Mouse (Mus musculus): ENCODE data around the gene Gm17387. TPM values are rescaled to one million over a fixed set of nuclear protein-coding genes. Genes with fewer than 3 reads are reported as not detected.
"Not testable (repeated sequence)": the region's sequence is repeated elsewhere in the genome, so short reads cannot be mapped to it uniquely, and the experiment has no call there.

Gene Gm17387
- total RNA-seq, 2 experiments from 2014 or later = not detected

DNA sequence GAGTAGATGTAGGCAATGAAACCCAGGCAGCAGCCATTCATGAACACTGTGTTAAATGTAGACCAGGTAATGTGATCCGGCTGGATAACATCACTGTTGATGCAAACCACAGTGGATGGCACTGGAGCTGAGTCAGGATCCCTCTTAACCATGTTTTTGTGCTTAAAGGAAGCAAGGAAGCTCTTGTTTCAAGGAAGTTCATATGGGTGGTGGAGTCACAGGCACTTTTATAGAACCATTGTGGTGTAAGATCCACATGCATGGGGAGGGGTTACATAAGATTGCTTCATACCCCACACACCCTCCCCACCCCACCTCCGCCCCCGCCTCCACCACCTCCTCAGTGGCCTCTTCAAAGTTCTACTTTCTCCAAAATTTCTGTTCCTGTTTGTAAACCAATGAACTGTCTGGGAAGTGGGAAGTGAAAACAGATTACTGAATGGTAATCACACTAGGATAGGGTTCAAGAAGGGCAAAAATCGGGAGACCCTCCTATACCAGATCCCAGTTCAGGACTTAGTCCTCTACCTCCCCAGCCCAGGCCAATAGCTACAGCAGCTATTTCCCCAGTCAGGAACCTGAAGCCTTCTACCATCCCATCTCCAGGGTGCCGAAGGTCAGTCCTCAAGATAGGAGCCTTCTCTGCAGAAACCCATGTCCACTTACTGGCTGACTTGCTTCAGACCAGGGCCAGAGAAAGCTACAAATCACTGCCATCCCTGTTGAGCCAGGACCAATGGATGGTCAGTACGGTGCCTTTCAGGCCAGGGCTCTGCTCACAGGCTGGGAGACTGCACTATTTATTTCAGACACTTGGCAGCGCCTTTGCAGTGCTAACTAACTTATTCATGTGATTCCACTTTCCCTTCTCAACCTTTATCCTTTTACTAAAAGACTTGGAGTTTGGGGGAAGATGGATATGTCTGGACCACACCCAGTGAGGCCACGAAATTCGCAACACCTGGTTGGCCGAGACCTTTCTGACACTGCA, 11.9 kb upstream of the Gm17387 start:
- DNase-seq (ENCODE audit: low spot score in 2 of 2) = no peak

DNA sequence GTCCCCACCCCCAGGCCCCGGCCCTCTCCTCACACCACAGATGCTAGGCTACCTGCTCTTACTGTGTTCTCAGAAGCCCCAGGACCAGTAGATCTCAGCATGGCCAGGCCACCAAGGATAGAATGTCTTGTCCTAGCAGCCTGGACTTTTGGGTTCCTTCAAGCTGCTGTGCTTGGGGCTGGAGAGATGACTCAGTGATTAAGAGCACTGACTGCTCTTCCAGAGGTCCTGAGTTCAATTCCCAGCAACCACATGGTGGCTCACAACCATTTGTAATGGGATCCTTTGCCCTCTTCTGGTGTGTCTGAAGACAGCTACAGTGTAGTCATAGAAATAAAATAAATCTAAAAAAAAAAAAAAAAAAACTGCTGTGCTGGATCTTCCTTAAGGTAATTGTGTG, 11.1 kb upstream of the Gm17387 start, which contains the start of gene Ifitm6:
Gene Ifitm6, minus strand, starts transcription at position 101 of the 400 bp plus-strand sequence.
- not testable (repeated sequence) for DNase-seq (ENCODE audit: low spot score in 2 of 2)

DNA sequence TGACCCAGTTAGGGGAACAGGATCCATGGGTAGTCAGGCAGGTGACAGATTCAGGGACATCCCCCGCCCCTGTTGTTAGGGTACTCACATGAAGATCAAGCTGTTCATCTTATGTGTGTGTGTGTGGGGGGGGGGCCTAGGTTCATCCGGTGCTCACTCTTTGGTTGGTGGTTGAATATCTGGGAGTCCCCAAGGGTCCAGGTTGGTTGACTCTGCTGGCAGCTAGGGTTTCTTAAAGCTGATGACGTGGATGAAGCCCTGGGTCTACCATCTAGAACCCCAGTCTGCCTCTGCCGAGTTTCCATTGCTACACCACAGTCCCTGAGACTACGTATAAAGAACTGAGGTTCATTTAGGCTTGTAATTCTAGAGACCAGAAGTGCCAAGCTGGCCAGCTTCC, 9.9 kb upstream of the Gm17387 start:
- DNase-seq (ENCODE audit: low spot score in 2 of 2) = no peak

DNA sequence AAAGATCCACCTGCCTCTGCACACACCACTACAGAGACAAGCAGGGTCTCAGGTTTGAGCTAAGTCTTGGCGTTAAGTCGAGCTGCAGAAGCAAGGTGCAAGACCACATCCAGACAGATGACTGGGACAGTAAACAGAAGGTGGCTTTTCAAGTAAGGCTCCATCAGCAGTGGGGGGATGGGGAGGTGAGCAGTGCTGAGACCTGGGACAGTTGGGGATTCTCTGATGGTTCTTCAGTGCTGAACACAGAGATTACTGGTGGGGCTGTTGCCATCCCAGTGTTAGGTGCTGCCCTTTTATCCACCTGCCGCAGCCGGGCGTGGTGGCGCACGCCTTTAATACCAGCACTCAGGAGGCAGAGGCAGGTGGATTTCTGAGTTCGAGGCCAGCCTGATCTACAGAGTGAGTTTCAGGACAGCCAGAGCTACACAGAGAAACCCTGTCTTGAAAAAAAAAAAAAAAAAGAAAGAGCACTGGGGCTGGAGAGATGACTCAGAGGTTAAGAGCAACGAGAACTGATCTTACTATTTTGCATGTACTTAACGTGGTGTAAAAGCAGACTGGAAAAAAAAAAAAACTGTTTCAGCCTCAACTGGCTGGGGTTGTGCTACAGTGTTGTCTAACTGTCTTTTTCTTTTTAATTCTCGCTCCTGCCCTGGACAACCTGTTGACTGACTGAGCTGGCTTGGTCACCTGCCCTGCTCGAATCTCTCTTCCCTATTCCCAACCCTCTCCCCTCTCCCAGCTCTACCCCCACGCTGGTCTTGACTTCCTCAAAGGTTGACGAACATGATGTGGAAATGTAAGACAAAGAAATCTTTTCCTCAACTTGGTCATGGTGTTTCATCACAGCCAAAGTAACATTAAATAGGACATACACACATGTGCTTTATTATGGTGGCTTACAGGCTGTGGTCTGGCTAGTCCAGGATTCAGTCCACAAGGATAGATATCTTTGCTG, 7.2 kb upstream of the Gm17387 start:
- DNase-seq (ENCODE audit: low spot score in 2 of 2) = no peak

DNA sequence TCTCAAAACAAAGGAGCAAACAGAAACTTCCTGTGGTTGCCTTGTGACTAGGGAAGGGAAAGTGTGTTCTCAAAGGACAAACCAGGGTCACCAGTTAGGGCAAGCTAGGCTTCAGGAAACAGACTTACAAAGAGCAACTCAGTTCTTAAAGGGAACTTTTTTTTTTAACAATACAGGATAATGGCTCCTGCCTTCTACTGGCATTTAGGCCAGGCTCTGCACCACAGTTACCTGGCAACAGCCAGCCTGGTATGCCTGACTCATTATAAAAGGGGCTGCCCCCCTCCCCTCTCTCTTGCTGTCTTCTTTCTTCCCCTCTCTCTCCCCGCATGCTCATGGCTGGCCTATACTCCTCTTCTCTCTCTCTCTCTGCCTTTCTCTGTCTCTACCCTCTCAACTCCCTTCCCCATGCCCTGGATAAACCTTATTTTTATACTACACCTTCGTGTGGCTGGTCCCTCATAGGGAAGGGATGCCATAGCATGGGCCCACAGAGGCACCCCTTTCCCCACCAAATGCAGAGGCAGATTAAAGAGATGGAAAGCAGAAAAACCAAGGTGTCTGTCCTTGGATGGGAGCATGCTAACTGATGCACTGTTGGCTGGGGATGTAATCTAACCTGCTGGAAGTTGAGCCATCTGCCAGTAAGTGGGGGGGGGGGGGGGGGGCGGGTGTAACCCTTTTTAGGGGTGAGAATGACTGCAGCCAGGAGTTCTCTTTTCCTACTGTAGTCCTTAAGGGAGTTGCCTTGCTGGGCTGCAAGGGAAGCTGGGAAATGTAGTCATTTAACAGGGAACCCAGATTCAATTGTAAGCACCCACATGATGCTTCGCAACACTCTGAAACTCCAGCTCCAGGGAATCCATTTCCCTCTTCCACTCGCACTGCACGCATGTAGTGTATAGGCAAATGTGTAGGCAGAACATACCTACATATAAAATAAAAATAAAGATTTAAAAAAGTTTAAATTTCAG, 3.8 kb upstream of the Gm17387 start:
- DNase-seq (ENCODE audit: low spot score in 2 of 2) = no peak

DNA sequence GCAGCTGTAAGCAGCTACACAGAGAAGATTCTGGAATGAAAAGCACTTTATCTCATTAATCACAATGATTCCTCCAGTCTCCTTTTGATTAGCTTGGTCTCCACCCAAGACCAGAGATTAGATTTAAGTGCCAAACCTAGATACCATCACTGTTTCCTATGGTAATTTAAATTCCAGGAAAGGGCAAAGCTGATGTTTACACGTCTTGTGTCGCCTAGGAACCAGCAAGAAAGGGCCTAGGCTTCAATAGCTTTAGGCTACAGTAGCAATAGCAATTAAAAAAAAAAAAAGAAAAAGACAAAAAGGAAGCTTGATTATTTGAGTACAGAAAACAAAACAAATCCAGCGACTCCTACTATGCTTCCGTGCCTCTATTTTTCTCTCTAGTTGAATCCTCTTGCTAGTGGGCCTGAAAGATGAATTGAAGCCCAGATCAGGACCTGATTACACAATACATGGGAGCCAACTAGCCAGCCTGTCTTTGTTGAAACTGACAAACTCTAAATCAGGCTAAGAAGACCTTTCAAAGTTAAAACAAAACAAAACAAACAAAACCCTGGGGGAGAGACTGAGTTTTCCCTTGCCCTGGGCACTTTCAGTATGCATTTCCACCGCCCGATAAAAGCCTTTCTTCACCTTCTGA, 2.7 kb upstream of the Gm17387 start:
- DNase-seq (ENCODE audit: low spot score in 2 of 2) = no peak

DNA sequence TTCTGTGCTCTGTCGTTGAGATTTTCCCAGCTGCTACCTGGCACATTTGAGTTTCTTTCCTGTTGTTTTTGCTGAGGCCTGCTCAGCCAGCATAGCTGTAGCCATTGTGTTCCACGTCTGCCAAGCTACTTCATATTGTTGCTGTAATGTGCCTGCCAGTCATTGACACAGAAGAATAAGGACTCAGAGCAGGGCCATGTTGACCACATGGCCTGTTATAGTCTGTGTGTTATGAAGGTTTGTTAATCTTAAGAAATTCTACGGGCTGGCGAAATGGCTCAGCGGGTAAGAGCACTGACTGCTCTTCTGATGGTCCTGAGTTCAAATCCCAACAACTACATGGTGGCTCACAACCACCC, 2.2 kb upstream of the Gm17387 start:
- DNase-seq (ENCODE audit: low spot score in 2 of 2) = no peak

DNA sequence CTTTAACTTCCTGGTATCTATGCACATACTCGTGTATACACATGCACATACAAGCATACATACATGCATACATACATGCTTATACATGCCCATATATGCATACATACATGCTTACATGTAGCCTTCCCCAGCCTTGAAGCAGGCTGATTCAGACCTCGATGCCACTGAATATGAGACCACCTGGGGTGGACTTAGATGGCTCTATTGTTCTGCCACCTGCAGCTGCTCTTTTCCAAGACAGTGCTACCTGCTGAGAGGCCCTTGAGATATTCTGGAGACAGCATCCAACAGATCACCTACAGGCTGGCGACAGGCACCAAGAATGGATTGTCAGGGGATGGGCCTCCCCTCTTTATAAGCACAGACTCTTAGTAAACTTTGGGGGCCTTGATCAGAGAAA, 1.5 kb downstream of the Gm17387 start:
- DNase-seq (ENCODE audit: low spot score in 2 of 2) = no peak

DNA sequence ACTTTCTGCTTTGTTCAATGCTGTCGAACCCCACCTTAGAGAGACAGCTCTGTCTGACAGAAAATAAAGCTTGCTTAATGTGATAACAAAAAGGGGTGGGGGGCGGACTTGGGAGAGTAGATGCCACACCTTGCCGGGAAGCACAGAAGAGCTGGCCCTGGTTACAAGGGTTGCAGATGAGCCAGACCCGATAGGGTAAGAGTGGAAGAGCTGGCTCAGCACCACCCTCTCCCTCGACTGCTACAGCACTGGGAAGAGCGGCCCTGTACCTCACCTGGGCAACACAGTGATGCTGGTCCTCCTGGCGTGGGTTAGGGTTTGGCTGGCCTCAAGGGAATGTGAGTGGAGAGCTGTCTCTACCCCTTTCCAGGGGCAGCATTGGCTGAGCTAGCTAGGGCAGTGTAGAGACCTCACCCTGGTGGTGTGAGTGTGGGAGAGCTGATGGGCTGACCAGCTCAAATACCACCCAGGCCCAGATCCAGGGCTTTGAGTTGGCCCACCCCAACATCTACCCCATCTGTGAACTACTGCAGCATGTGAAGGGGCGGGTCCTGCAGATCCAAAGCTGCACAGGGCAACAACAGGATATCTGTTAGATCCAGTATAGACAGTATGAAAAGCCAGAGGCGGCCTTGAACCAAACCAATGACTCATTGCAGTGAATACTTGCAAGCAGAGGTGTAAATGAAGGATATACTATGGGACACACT, 3.7 kb downstream of the Gm17387 start:
- DNase-seq (ENCODE audit: low spot score in 2 of 2) = no peak

DNA sequence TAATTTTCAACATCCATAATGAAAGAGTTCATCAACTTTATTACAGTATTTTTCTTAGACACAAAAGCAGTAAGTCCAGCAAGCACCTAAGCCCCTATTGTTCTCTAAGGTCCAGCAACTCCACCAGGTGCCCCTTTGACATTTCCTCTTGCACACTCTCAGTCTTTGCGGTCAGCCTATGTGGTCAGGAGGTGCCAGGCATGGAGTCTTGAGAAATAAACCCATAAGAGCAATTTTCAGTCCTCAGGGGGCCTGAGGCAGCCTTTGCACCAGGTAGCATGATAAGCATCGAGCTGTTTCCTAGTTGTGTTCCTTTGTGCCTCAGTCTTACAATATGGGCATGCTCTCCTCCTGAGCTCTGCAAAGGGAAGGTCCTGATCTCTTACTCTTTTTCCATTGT, 7.7 kb downstream of the Gm17387 start:
- DNase-seq (ENCODE audit: low spot score in 2 of 2) = not testable (repeated sequence)

DNA sequence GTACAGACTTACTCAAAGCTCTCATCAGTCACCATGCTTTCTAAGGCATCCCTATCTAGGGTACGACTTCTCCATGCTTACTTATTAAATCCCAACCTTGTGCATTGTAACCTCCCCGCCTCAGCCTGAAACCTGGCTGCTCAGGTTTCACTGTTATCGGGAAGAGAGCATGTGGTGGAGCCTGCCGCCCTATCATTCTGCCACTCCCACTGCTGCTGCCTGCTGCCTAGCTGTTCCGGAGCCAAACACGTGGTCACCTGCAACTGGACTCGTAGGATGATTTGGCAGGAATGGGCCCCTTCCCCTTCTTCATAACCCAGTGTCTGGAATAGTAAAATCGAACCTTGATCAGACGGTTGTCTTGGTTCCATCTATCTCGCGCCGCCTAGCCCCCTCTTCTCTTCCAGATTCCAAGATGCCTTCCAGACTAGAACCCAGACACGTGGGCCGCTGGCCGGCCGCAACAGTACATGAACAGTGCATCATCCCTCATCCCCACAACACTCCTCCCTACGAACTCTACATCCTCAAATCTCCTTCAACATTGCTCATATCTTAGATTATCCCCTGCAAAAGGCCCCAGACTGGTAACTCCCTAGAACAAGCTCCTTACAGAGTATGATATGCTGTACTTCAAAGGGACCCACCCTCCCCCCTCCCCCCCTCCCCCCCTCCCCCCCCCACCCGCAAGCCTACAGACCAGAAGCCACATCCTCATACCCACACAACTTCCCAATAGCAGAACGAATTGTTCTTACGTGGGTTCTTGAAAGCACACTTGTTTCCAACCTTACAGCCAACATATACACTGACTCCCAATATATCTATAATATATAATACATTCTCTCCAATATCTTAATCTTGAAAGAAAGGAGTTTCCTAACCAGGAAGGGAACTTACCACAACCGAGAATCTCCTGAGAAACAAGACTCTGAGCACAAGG, 9.4 kb downstream of the Gm17387 start:
- DNase-seq (ENCODE audit: low spot score in 2 of 2) = no peak

DNA sequence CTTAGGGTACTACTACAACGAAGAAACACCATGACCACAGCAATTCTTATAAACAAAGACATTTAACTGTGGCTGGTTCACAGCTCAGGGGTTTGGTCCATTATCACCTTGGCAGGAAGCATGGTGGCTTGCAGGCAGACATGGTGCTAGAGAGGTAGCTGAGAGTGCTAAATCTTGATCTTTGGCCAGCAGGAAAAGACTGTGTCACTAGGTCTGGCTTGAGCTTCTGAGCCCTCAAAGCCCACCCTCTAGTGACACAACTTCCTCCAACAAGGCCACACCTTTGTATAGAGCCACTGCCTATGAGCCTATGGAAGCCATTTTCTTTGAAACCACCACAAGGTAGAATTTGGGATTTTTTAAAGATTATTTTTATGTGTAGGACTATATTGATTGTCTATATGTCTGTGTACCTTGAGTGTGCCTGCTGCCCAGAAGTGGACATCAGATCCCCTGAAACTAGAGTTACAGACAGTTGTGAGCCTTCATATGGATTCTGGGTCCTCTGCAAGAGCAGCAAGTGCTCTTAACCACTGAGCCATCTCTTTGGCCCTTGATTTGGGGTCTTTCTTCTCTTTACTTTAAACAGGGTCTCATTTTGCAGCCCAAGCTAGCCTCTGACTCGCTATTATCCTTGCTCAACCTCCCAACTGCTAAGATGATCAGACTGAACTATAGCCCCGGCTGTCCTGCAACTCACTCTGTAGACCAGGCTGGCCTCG, 10.6 kb downstream of the Gm17387 start:
- DNase-seq (ENCODE audit: low spot score in 2 of 2) = no peak

DNA sequence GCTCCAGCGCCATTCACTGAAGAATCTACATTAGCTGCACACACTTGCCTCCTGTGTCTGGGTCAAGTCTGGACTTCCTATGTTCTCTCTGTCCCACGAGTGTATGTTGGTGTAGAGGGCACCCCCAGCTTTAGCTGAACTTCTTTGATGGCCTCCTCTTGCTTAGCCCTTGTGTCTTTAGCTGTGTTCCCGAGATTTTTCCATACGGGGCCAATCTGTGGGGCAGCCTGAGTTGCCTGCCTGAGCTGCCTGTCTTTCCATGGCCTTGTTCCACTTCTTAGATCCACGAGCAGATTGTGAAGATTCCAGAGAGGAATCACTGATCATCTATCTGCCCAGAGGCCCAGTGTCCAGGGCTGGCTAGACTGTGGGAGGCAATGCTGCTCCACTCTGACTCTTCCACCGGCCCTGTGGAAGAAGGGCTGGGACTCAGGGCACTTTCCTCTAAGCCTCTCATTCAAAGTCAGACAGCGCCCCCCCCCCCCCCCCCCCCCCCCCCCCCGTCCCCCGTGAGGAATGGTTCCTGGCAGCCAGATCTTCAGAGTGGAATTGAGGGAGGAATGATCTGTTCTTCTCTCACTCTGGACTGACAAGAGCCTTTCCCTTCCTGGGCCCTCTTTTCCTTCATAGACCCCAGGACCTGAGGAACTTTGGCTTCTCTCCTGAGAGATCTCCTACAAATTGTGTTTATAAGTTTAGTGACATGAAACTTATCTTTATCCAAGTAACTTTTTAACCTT, 12.1 kb downstream of the Gm17387 start:
- DNase-seq (ENCODE audit: low spot score in 2 of 2) = no peak

DNA sequence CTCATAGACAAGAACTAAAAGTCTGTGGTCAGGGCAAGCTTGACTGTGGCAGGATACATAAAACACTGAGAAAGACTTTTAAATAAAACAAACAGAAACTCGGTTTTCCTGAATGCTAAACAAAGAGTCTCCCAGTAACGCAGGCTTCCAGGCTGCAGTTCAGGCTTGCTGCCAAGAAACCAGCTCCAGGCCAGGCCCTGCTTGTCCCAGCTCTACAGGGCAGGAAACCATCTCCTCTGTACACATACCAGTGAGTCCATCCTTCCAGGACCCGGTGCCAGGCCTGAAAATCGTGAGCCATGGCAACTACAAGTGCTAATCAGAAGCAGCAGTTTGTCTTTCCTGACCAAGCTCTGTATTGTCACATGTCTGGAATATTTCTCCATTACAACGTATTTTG, 12.7 kb downstream of the Gm17387 start:
- DNase-seq (ENCODE audit: low spot score in 2 of 2) = no peak

DNA sequence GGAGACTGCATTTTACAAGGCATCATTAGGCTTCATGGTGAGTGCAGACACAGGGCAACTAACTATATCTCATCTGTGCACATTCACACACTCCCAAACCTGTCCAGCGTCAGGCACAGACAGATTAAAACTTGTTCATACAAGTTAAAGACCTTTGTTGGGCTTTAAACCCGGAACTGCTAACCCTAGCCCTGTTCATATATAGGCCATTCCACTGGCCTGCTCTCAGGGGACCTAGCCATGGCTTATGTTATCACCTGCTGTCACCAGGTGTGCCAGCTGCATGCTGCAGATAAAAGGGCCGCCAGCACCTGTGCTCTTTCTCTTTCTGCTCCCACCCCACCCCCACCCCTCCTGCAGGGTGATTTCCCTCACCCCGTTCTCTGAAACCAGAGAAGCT, 13.6 kb downstream of the Gm17387 start:
- no peak for DNase-seq (ENCODE audit: low spot score in 2 of 2)

DNA sequence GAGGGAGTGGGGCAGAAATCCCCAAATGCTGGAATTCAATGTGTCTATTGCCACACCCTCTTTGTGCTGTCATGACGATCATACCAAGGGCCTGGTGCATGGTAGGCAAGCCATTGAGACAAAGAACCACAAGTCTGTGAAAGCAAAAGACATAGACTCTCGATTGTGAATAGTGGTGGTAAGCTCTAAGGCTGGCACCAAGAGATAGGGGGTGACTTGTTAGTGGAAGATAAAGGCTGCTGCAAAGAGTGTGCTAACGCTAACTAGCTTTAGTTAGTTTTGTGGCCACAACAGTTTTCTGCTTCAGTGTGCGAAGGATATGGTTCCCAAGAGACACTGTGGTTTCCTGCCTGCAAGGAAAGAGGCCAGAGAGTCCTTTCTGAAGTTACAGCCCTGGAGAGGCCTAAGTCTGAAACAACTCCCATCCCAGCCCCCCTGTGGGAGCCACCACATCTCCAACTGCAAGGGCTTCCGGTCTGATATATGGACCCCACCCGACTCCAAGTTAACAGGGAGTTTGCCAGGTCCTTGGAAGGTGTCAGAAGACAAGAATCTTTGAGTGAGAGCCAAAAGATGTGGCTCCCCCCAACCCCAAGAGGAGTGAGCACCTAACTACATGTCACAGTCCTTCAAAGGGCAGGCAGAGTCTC, 18.1 kb downstream of the Gm17387 start:
- no peak for DNase-seq (ENCODE audit: low spot score in 2 of 2)
